Mouse (Mus musculus) forebrain, embryonic 16.5 days (tissue): Measurements from ENCODE around the gene Sestd1. TPM values are rescaled to one million over a fixed set of nuclear protein-coding genes. Genes with fewer than 3 reads are reported as not detected.

Experiments used
- ATAC-seq: fragments of 200-750 bp; cut with Nextera tagmentation; 2 replicates; pipeline ENCODE4 v1.8.0; 2017; ENCODE audit warnings: mild to moderate bottlenecking, moderate library complexity
- H3K27ac ChIP-seq: fragments of 300-500 bp; sonication (generic); 2 replicates; pipeline ENCODE4 v1.5.1; 2014; ENCODE audit warnings: low read length, control low read depth
- H3K27me3 ChIP-seq: fragments of 300-500 bp; sonication (generic); replicated peaks from 2 replicates; pipeline ENCODE4 v1.6.1; 2014; ENCODE audit warnings: low read length; ENCODE audit not compliant: control insufficient read depth, insufficient read depth
- H3K36me3 ChIP-seq: fragments of 300-500 bp; sonication (generic); 2 replicates; pipeline ENCODE4 v1.6.1; 2014; ENCODE audit not compliant: control insufficient read depth, insufficient read depth
- H3K4me1 ChIP-seq: fragments of 300-500 bp; sonication (generic); replicated peaks from 2 replicates; pipeline ENCODE4 v1.6.1; 2014; ENCODE audit warnings: low read length; ENCODE audit not compliant: control insufficient read depth, insufficient read depth
- H3K4me2 ChIP-seq: fragments of 300-500 bp; sonication (generic); 2 replicates; pipeline ENCODE4 v1.6.1; 2014; ENCODE audit warnings: mild to moderate bottlenecking, low read length, control low read depth
- H3K4me3 ChIP-seq: fragments of 300-500 bp; sonication (generic); replicated peaks from 2 replicates; pipeline ENCODE4 v1.5.1; 2014; ENCODE audit warnings: mild to moderate bottlenecking, low read length, control low read depth
- H3K9ac ChIP-seq: fragments of 300-500 bp; sonication (generic); replicated peaks from 2 replicates; pipeline ENCODE4 v1.6.1; 2014; ENCODE audit warnings: low read depth, low read length, control low read depth
- H3K9me3 ChIP-seq: fragments of 300-500 bp; sonication (generic); 2 replicates; pipeline ENCODE4 v1.6.1; 2016; ENCODE audit warnings: low read length; ENCODE audit not compliant: control insufficient read depth
- WGBS: fragments of 180-500 bp; shearing (Covaris S2); extraction: QIAGEN DNeasy Blood & Tissue Kit; methylation state at CpG from one replicate; pipeline ENCODE4 v1.1.7; 2014; 5-methylcytosine and 5-hydroxymethylcytosine counted together
- polyA plus RNA-seq: library from polyadenylated mRNA; unstranded; fragments of >200 nt; fragmentation: Nextera tagmentation; extraction: Ambion mirVana; gene quantifications from 2 replicates; pipeline ENCODE4 v1.2.1, GENCODE M21; 2015

Gene Sestd1
- polyA plus RNA-seq: 38.4 and 45.4 TPM in 2 replicates

GRCm38 (mm10) chr2:77280512-77281409, at the start of gene Sestd1:
Sestd1 (minus strand) TSS chr2:77280592.
- Histone ChIP-seq H3K4me3 (peak within 1 kb of the TSS; percentile 95), H3K4me1 (peaks cover 5% of the 10 kb centered on the region), H3K9me3 (no peaks in the 10 kb centered on the region), H3K4me2 (peak within 1 kb of the TSS; percentile 66), H3K36me3 (no peaks in the 10 kb centered on the region), H3K9ac (peak within 1 kb of the TSS; percentile 100), H3K27ac (peak within 1 kb of the TSS; percentile 87), H3K27me3 (no peaks in the 10 kb centered on the region)
- peak; percentile 84 for ATAC-seq
- WGBS: 9% methylated on average over 32 of the region's 73 CpGs

- H3K4me2 ChIP-seq: no peak overlapping the region
- H3K4me3 ChIP-seq: no peak overlapping the region
- WGBS: 90% methylated on average over 3 of the region's 3 CpGs
- H3K27ac ChIP-seq: no peak overlapping the region
- H3K4me1 ChIP-seq: 0 out of 2 replicates have a peak, but pooled peaks cover 3% of the 10 kb centered on the region
- no peaks in the 10 kb centered on the region for H3K9me3 ChIP-seq
- no peaks in the 10 kb centered on the region for H3K36me3 ChIP-seq
- no peaks in the 10 kb centered on the region for H3K27me3 ChIP-seq
- ATAC-seq: no peak
- no peak overlapping the region for H3K9ac ChIP-seq
Measured at GRCm38 (mm10) chr2:77327246-77327645, 46.9 kb upstream of the Sestd1 start.

- no peak overlapping the region for H3K4me2 ChIP-seq
- H3K36me3 ChIP-seq: no peaks in the 10 kb centered on the region
- H3K9me3 ChIP-seq: no peaks in the 10 kb centered on the region
- H3K4me1 ChIP-seq: 0 out of 2 replicates have a peak, but pooled peaks cover 3% of the 10 kb centered on the region
- no peak overlapping the region for H3K27ac ChIP-seq
- 54% methylated on average over 6 of the region's 6 CpGs for WGBS
- no peak overlapping the region for H3K9ac ChIP-seq
- no peak for ATAC-seq
- H3K27me3 ChIP-seq: no peaks in the 10 kb centered on the region
- no peak overlapping the region for H3K4me3 ChIP-seq
Measured at GRCm38 (mm10) chr2:77323739-77324138, 43.3 kb upstream of the Sestd1 start.

GRCm38 (mm10) chr2:77323156-77323555, 42.8 kb upstream of the Sestd1 start:
- Histone ChIP-seq H3K4me2 (no peak overlapping the region), H3K4me3 (no peak overlapping the region), H3K27me3 (no peaks in the 10 kb centered on the region), H3K27ac (no peak overlapping the region), H3K4me1 (0 out of 2 replicates have a peak, but pooled peaks cover 3% of the 10 kb centered on the region), H3K36me3 (no peaks in the 10 kb centered on the region), H3K9ac (no peak overlapping the region), H3K9me3 (no peaks in the 10 kb centered on the region)
- 46% methylated on average over 9 of the region's 9 CpGs for WGBS
- no peak for ATAC-seq

GRCm38 (mm10) chr2:77319196-77319595, 38.8 kb upstream of the Sestd1 start:
- no peak overlapping the region for H3K27ac ChIP-seq
- no peak overlapping the region for H3K4me3 ChIP-seq
- H3K27me3 ChIP-seq: no peaks in the 10 kb centered on the region
- H3K4me1 ChIP-seq: peaks cover 9% of the 10 kb centered on the region
- WGBS: 84% methylated on average over 5 of the region's 5 CpGs
- H3K9ac ChIP-seq: no peak overlapping the region
- ATAC-seq: no peak
- H3K36me3 ChIP-seq: no peaks in the 10 kb centered on the region
- no peaks in the 10 kb centered on the region for H3K9me3 ChIP-seq
- no peak overlapping the region for H3K4me2 ChIP-seq

- Histone ChIP-seq H3K9me3 (no peaks in the 10 kb centered on the region), H3K27ac (peak overlapping the region; percentile 52; the same call in 1 of the 2 replicates), H3K4me3 (no peak overlapping the region), H3K27me3 (no peaks in the 10 kb centered on the region), H3K4me1 (peaks cover 6% of the 10 kb centered on the region), H3K36me3 (no peaks in the 10 kb centered on the region), H3K4me2 (no peak overlapping the region), H3K9ac (no peak overlapping the region)
- 44% methylated on average over 7 of the region's 7 CpGs for WGBS
- peak; percentile 47; the same call in 1 of the 2 replicates for ATAC-seq
Measured at GRCm38 (mm10) chr2:77316961-77317360, 36.6 kb upstream of the Sestd1 start.

- Histone ChIP-seq H3K4me1 (peaks cover 6% of the 10 kb centered on the region), H3K4me2 (no peak overlapping the region), H3K4me3 (no peak overlapping the region), H3K9me3 (no peaks in the 10 kb centered on the region), H3K36me3 (no peaks in the 10 kb centered on the region), H3K27me3 (no peaks in the 10 kb centered on the region), H3K27ac (no peak overlapping the region), H3K9ac (no peak overlapping the region)
- 94% methylated on average over 10 of the region's 10 CpGs for WGBS
- ATAC-seq: no peak
Measured at GRCm38 (mm10) chr2:77313846-77314245, 33.5 kb upstream of the Sestd1 start.

- no peak for ATAC-seq
- Histone ChIP-seq H3K4me1 (peaks cover 6% of the 10 kb centered on the region), H3K36me3 (no peaks in the 10 kb centered on the region), H3K27me3 (no peaks in the 10 kb centered on the region), H3K4me2 (no peak overlapping the region), H3K27ac (no peak overlapping the region), H3K4me3 (no peak overlapping the region), H3K9me3 (no peaks in the 10 kb centered on the region), H3K9ac (no peak overlapping the region)
- WGBS: 86% methylated on average over 9 of the region's 9 CpGs
Measured at GRCm38 (mm10) chr2:77312616-77313015, 32.2 kb upstream of the Sestd1 start.

GRCm38 (mm10) chr2:77309313-77309712, 28.9 kb upstream of the Sestd1 start:
- H3K36me3 ChIP-seq: no peaks in the 10 kb centered on the region
- H3K9me3 ChIP-seq: no peaks in the 10 kb centered on the region
- H3K4me2 ChIP-seq: no peak overlapping the region
- no peaks in the 10 kb centered on the region for H3K27me3 ChIP-seq
- no peak overlapping the region for H3K27ac ChIP-seq
- no peak for ATAC-seq
- H3K4me3 ChIP-seq: no peak overlapping the region
- no peaks in the 10 kb centered on the region for H3K4me1 ChIP-seq
- whole genome bisulfite sequencing: 49% methylated on average over 7 of the region's 7 CpGs
- H3K9ac ChIP-seq: no peak overlapping the region
